Mouse (Mus musculus) myocyte (in vitro differentiated cells): Measurements from ENCODE around the gene Cfl1. TPM values are rescaled to one million over a fixed set of nuclear protein-coding genes. Genes with fewer than 3 reads are reported as not detected.

ENCODE experiments used
- H3K27me3 ChIP-seq: one replicate; pipeline ENCODE4 v1.6.1; 2011; ENCODE audit not compliant: control insufficient read depth, insufficient read depth, insufficient read length
- H3K36me3 ChIP-seq: one replicate; pipeline ENCODE4 v1.6.1; 2011; ENCODE audit not compliant: control insufficient read depth, insufficient read depth
- H3K4me2 ChIP-seq: one replicate; pipeline ENCODE4 v1.6.1; 2011; ENCODE audit warnings: low read depth, control low read depth
- H3K4me3 ChIP-seq: one replicate; pipeline ENCODE4 v1.5.1; 2011; ENCODE audit warnings: mild to moderate bottlenecking, control low read depth, moderate library complexity
- H3K79me2 ChIP-seq: one replicate; pipeline ENCODE4 v1.6.1; 2011; ENCODE audit not compliant: control insufficient read depth, insufficient read depth
- H3ac ChIP-seq: one replicate; pipeline ENCODE4 v1.6.1; 2011; ENCODE audit not compliant: control insufficient read depth, insufficient read length
- CEBPB ChIP-seq: IDR thresholded peaks from 2 replicates; pipeline ENCODE4 v1.6.1; 2011; ENCODE audit warnings: mild to moderate bottlenecking, moderate library complexity; ENCODE audit not compliant: poor library complexity, insufficient read depth, severe bottlenecking
- E2F4 ChIP-seq: IDR thresholded peaks from one replicate; pipeline ENCODE4 v1.6.1; 2011; ENCODE audit warnings: mild to moderate bottlenecking, control low read depth, moderate library complexity; ENCODE audit not compliant: insufficient read depth
- MAX ChIP-seq: IDR thresholded peaks from one replicate; pipeline ENCODE4 v1.6.1; 2011; ENCODE audit warnings: low read depth, mild to moderate bottlenecking, control low read depth
- MYOD1 ChIP-seq, 3 experiments: IDR thresholded peaks; one replicate each; pipeline ENCODE4 v1.6.1; 2011; ENCODE audit warnings: control low read depth in 2 of 3, low read depth in 2 of 3, mild to moderate bottlenecking in 2 of 3, moderate library complexity in 1 of 3; ENCODE audit not compliant: insufficient read length in 2 of 3, control insufficient read depth in 1 of 3
- MYOG ChIP-seq, 3 experiments: IDR thresholded peaks; one replicate each; pipeline ENCODE4 v1.6.1; 2011; ENCODE audit warnings: control low read depth in 2 of 3, low read depth in 2 of 3, mild to moderate bottlenecking in 2 of 3; ENCODE audit not compliant: insufficient read length in 2 of 3, control insufficient read depth in 1 of 3, insufficient read depth in 1 of 3
- POLR2A ChIP-seq: IDR thresholded peaks from one replicate; pipeline ENCODE4 v1.6.1; 2011; ENCODE audit warnings: low read depth, mild to moderate bottlenecking, control low read depth, moderate library complexity; ENCODE audit not compliant: insufficient read length
- POLR2AphosphoS2 ChIP-seq: IDR thresholded peaks from one replicate; pipeline ENCODE4 v1.6.1; 2011; ENCODE audit warnings: low read depth, control low read depth; ENCODE audit not compliant: insufficient read length
- REST ChIP-seq: IDR thresholded peaks from one replicate; pipeline ENCODE4 v1.6.1; 2011; ENCODE audit warnings: mild to moderate bottlenecking, control low read depth, moderate library complexity; ENCODE audit not compliant: insufficient read depth, insufficient read length
- SRF ChIP-seq: IDR thresholded peaks from one replicate; pipeline ENCODE4 v1.6.1; 2011; ENCODE audit warnings: low read depth; ENCODE audit not compliant: control insufficient read depth, insufficient read length
- TCF12 ChIP-seq: IDR thresholded peaks from one replicate; pipeline ENCODE4 v1.6.1; 2011; ENCODE audit warnings: mild to moderate bottlenecking, control low read depth; ENCODE audit not compliant: poor library complexity, insufficient read depth, severe bottlenecking
- TCF3 ChIP-seq: IDR thresholded peaks from one replicate; pipeline ENCODE4 v1.6.1; 2011; ENCODE audit warnings: low read depth, control low read depth; ENCODE audit not compliant: insufficient read length
- USF1 ChIP-seq: IDR thresholded peaks from one replicate; pipeline ENCODE4 v1.6.1; 2011; ENCODE audit warnings: low read depth, mild to moderate bottlenecking, control low read depth, moderate library complexity
- polyA plus RNA-seq: library from polyadenylated mRNA; unstranded; fragments of >200 nt; fragmentation: generic; extraction: Trizol; gene quantifications from one replicate; pipeline ENCODE4 v1.2.1, GENCODE M21; 2012; ENCODE audit warnings: missing spikeins

Gene Cfl1
- polyA plus RNA-seq, 1 experiment = 948 TPM

GRCm38 (mm10) chr19:5518721-5519120 lies 28.5 kb downstream of the Cfl1 start:
- Histone ChIP-seq H3K36me3 (no peaks in the 10 kb centered on the region), H3K4me3 (no peak overlapping the region), H3K27me3 (no peaks in the 10 kb centered on the region), H3K4me2 (no peak overlapping the region), H3K79me2 (no peaks in the 10 kb centered on the region), H3ac (no peak overlapping the region)
- no peak for TF ChIP-seq REST
- TF ChIP-seq MAX = no peak
- no peak for TF ChIP-seq MYOG (IDR thresholded peaks at IDR 0.05; ENCODE audit: control insufficient read depth in 1 of 3, insufficient read depth in 1 of 3, insufficient read length in 2 of 3, low read depth in 2 of 3)
- TF ChIP-seq SRF = no peak

DNA sequence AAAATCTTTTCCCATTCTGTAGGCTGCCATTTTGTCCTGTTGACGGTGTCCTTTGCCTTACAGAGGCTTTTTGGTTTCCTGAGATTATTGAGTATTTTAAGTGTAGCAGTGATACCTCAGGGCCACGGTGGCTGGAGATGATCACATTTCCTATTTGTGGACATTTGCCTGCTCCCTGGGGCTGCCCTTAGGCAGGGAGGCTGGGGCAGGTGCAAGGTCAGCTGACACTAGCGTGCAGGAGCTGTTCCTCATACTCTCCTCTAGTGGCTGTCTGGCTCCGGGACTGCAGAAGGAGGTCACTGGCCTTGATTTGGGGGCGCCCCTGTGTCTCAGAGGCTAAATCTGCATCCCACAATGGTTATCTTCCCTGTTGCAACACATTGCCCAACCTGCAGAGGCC lies 34.9 kb downstream of the Cfl1 start:
- Histone ChIP-seq H3K27me3 (no peaks in the 10 kb centered on the region), H3K4me3 (no peak overlapping the region), H3K36me3 (no peaks in the 10 kb centered on the region), H3K79me2 (no peaks in the 10 kb centered on the region), H3ac (no peak overlapping the region), H3K4me2 (no peak overlapping the region)
- TF ChIP-seq E2F4 (no peak), MYOG (IDR thresholded peaks at IDR 0.05; ENCODE audit: control insufficient read depth in 1 of 3, insufficient read depth in 1 of 3, insufficient read length in 2 of 3, low read depth in 2 of 3) (peak in 1 of 3 experiments; percentile 44), MYOD1 (IDR thresholded peaks at IDR 0.05; ENCODE audit: control insufficient read depth in 1 of 3, insufficient read length in 2 of 3, low read depth in 2 of 3) (peak in 1 of 3 experiments; percentile 53), POLR2A (no peak), MAX (no peak), SRF (no peak)

GRCm38 (mm10) chr19:5529325-5530137 lies 39.3 kb downstream of the Cfl1 start:
- no peak for TF ChIP-seq TCF3
- no peak for TF ChIP-seq REST
- TF ChIP-seq MYOD1 (IDR thresholded peaks at IDR 0.05; ENCODE audit: control insufficient read depth in 1 of 3, insufficient read length in 2 of 3, low read depth in 2 of 3) = peak in 2 of 3 experiments; percentile 54 to 66
- no peak for TF ChIP-seq SRF
- TF ChIP-seq MYOG (IDR thresholded peaks at IDR 0.05; ENCODE audit: control insufficient read depth in 1 of 3, insufficient read depth in 1 of 3, insufficient read length in 2 of 3, low read depth in 2 of 3) = peak in 2 of 3 experiments; percentile 32 to 57
- H3K79me2 ChIP-seq = no peaks in the 10 kb centered on the region
- H3K4me3 ChIP-seq = peak overlapping the region; percentile 12

GRCm38 (mm10) chr19:5530138-5530524 lies 39.9 kb downstream of the Cfl1 start:
- Histone ChIP-seq H3ac (no peak overlapping the region), H3K4me2 (peak overlapping the region; percentile 85), H3K79me2 (no peaks in the 10 kb centered on the region), H3K27me3 (no peaks in the 10 kb centered on the region), H3K36me3 (no peaks in the 10 kb centered on the region), H3K4me3 (peak overlapping the region; percentile 12)
- TF ChIP-seq MAX = no peak
- no peak for TF ChIP-seq CEBPB
- TF ChIP-seq TCF12 = no peak
- TF ChIP-seq SRF = no peak
- no peak for TF ChIP-seq TCF3
- TF ChIP-seq POLR2AphosphoS2 = no peak
- no peak for TF ChIP-seq REST
- TF ChIP-seq POLR2A = no peak
- no peak for TF ChIP-seq USF1
- no peak for TF ChIP-seq E2F4
- no peak for TF ChIP-seq MYOD1 (IDR thresholded peaks at IDR 0.05; ENCODE audit: control insufficient read depth in 1 of 3, insufficient read length in 2 of 3, low read depth in 2 of 3)
- no peak for TF ChIP-seq MYOG (IDR thresholded peaks at IDR 0.05; ENCODE audit: control insufficient read depth in 1 of 3, insufficient read depth in 1 of 3, insufficient read length in 2 of 3, low read depth in 2 of 3)

More at GRCm38 (mm10) chr19:5529325-5530137, 39.3 kb downstream of the Cfl1 start:
- Histone ChIP-seq H3ac (no peak overlapping the region), H3K27me3 (no peaks in the 10 kb centered on the region), H3K36me3 (no peaks in the 10 kb centered on the region), H3K4me2 (peak overlapping the region; percentile 85)

GRCm38 (mm10) chr19:5532520-5532919 lies 42.3 kb downstream of the Cfl1 start:
- Histone ChIP-seq H3K36me3 (no peaks in the 10 kb centered on the region), H3K4me3 (no peak overlapping the region), H3K27me3 (no peaks in the 10 kb centered on the region), H3ac (no peak overlapping the region), H3K4me2 (no peak overlapping the region), H3K79me2 (no peaks in the 10 kb centered on the region)
- no peak for TF ChIP-seq SRF
- peak; percentile 22 for TF ChIP-seq USF1
